Mouse (Mus musculus) liver, adult 2 months (tissue): ENCODE measurements around the gene Rfx1.

Experiments used
- CTCF ChIP-seq: fragments of 200-500 bp; IDR thresholded peaks from 2 replicates; pipeline ENCODE4 v1.5.1; 2011; ENCODE audit warnings: low read depth, low read length, control low read depth
- POLR2A ChIP-seq: fragments of 200-500 bp; IDR thresholded peaks from 2 replicates; pipeline ENCODE4 v1.6.1; 2011; ENCODE audit warnings: low read length, control low read depth; ENCODE audit not compliant: insufficient read depth; ENCODE audit errors: extremely low read depth

- TF ChIP-seq CTCF = no peak
- TF ChIP-seq POLR2A = no peak
These were observed 28.6 kb upstream of the Rfx1 start for GRCm38 (mm10) chr8:84038015-84038414.
